Mouse (Mus musculus) bone marrow macrophage, adult 2 months (primary cell): ENCODE measurements around the gene Bmper.

Source experiments
- CTCF ChIP-seq: IDR thresholded peaks from 2 replicates; pipeline ENCODE4 v1.5.1; 2012; ENCODE audit warnings: low read depth, mild to moderate bottlenecking, low read length, moderate library complexity
- POLR2A ChIP-seq: IDR thresholded peaks from 2 replicates; pipeline ENCODE4 v1.6.1; 2012; ENCODE audit warnings: mild to moderate bottlenecking, low read depth, low read length, borderline replicate concordance

DNA sequence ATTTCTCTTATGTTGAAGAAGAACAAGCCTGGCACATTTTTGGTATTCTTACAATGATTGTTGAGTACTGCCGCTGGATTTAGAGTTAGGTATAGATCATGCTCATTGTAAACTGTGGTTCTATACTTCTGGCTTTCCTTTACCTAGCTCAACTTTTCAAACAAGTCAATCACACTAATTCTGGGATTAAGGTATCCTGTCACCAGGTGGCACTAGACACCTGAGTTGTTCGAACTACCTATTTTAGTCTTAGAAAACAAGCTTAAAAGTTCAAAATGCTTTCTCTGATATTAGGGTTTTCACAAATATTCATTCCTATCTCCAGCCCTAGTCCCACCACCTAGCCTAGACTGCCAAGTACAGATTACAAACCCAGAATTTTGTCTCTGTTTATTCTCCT lies 196.2 kb downstream of the Bmper start:
- no peak for TF ChIP-seq CTCF
- no peak for TF ChIP-seq POLR2A
